Mouse (Mus musculus) olfactory bulb, adult 2 months (tissue): ENCODE measurements around the gene Psma5.

Experiments used
- CTCF ChIP-seq: fragments of 200-500 bp; IDR thresholded peaks from 2 replicates; pipeline ENCODE4 v1.5.1; 2012; ENCODE audit warnings: low read depth, mild to moderate bottlenecking, low read length, moderate library complexity; ENCODE audit not compliant: insufficient read depth
- POLR2A ChIP-seq: fragments of 200-500 bp; IDR thresholded peaks from 2 replicates; pipeline ENCODE4 v1.6.1; 2012; ENCODE audit warnings: mild to moderate bottlenecking, low read depth, low read length, moderate library complexity; ENCODE audit not compliant: insufficient read depth

DNA sequence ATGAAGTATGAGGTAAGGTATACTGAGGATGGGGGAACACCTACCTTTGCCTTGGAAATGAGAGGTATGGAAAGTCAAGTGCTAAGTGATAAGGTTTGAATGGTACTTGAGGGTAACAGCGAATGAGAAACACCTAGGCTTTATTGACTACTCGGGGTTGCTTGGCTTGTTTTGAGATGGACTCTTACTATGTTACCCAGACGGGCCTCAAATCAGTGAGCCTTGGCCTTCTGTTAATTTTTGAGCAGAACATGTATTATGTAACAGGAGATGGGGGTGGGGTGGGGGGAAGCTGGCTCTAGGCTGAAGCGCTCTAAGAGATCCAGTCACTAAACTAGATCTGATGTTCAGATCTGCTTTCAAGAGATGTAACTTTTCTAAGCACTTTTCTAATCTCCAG is 25.1 kb upstream of the Psma5 start:
- TF ChIP-seq POLR2A, result no peak
- no peak for TF ChIP-seq CTCF
